Mouse (Mus musculus): Measurements from ENCODE around the gene Xylt1.

- TF ChIP-seq CTCF (IDR thresholded peaks at IDR 0.05 in 2 of 3, conservative IDR thresholded peaks at IDR 0.05 in 1 of 3; ENCODE audit: control insufficient read depth in 1 of 3, insufficient read depth in 1 of 3, low read depth in 2 of 3, low read length in 3 of 3, poor library complexity in 1 of 3, severe bottlenecking in 1 of 3) (no peak), POLR2AphosphoS2 (IDR thresholded peaks at IDR 0.05; ENCODE audit: low read length) (no peak), MAZ (IDR thresholded peaks at IDR 0.05; ENCODE audit: low read depth, low read length) (0 out of 2 replicates have a peak, but pooled peaks have one; percentile 36), CHD2 (IDR thresholded peaks at IDR 0.05; ENCODE audit: low read length) (no peak), TAL1 (IDR thresholded peaks at IDR 0.05; ENCODE audit: low read length) (no peak), MYC (IDR thresholded peaks at IDR 0.05; ENCODE audit: low read depth, low read length) (no peak), EP300 (IDR thresholded peaks at IDR 0.05; ENCODE audit: low read depth in 1 of 2, low read length in 2 of 2) (peak in 1 of 2 experiments; percentile 46; a peak in 1 of 4 replicates), MEF2A (IDR thresholded peaks at IDR 0.05; ENCODE audit: extremely low read depth, insufficient replicate concordance, low read depth, low read length, poor library complexity, severe bottlenecking) (no peak), GATA1 (IDR thresholded peaks at IDR 0.05; ENCODE audit: low read depth, low read length) (peak; percentile 31; the same call in 1 of the 2 replicates), ZKSCAN1 (IDR thresholded peaks at IDR 0.05; ENCODE audit: low read depth, low read length) (0 out of 2 replicates have a peak, but pooled peaks have one; percentile 10), MAX (IDR thresholded peaks at IDR 0.05; ENCODE audit: low read length) (no peak), USF1 (IDR thresholded peaks at IDR 0.05; ENCODE audit: low read depth, low read length) (no peak), SMC3 (IDR thresholded peaks at IDR 0.05; ENCODE audit: low read depth, low read length) (no peak)
These were observed 3.6 kb upstream of the Xylt1 start for GRCm38 (mm10) chr7:117377138-117377537.

Data from MEL (cell line).